Mouse (Mus musculus): Measurements from ENCODE around the gene Sap30bp. TPM values are rescaled to one million over a fixed set of nuclear protein-coding genes. Genes with fewer than 3 reads are reported as not detected.

The Sap30bp gene
- total RNA-seq, 2 experiments from 2014 or later: 9.2 to 10.1 TPM

Other genes with a start within 250 kb of the Sap30bp start
- gene Grb2, start 224.7 kb upstream of the Sap30bp start, total RNA-seq (2021): 10 to 100 TPM; 63.9 to 66.6 TPM
- 10 to 100 TPM; 85.1 to 88.2 TPM for gene Tmem94, start 167.8 kb upstream of the Sap30bp start, total RNA-seq (2021)
- gene Caskin2, start 119.6 kb upstream of the Sap30bp start, total RNA-seq (2021): 10 to 100 TPM; 13.1 to 18.2 TPM
- gene Tsen54, start 118.6 kb upstream of the Sap30bp start, total RNA-seq (2021): 1 to 10 TPM; 5.0 to 6.5 TPM
- 1 to 10 TPM; 6.3 to 8.1 TPM for gene Llgl2, start 109.2 kb upstream of the Sap30bp start, total RNA-seq (2021)
- gene Myo15b, start 74.9 kb upstream of the Sap30bp start, total RNA-seq (2021): not detected
- gene Smim5, start 33.3 kb upstream of the Sap30bp start, total RNA-seq (2021): 1 to 10 TPM in 1 of 2 experiments, under 1 TPM in 1; 0.38 to 1.1 TPM
- gene Smim6, start 21.3 kb upstream of the Sap30bp start, total RNA-seq (2021): not detected
- gene Recql5, start 195 bp downstream of the Sap30bp start, total RNA-seq (2021): 1 to 10 TPM; 6.5 to 7.2 TPM
- 1 to 10 TPM; 3.5 to 5.3 TPM for gene Itgb4, start 41.4 kb downstream of the Sap30bp start, total RNA-seq (2021)
- 1 to 10 TPM; 2.6 to 3.2 TPM for gene Galk1, start 79.4 kb downstream of the Sap30bp start, total RNA-seq (2021)
- gene H3f3b, start 94.7 kb downstream of the Sap30bp start, total RNA-seq (2021): 10 to 100 TPM; 49.1 to 71.3 TPM
- gene Unk, start 97.0 kb downstream of the Sap30bp start, total RNA-seq (2021): 1 to 10 TPM; 5.1 to 7.5 TPM
- gene Unc13d, start 144.7 kb downstream of the Sap30bp start, total RNA-seq (2021): under 1 TPM; 0.23 to 0.88 TPM
- 10 to 100 TPM; 91.4 to 92.8 TPM for gene Wbp2, start 153.7 kb downstream of the Sap30bp start, total RNA-seq (2021)
- gene Trim47, start 193.9 kb downstream of the Sap30bp start, total RNA-seq (2021): 1 to 10 TPM; 8.1 to 9.6 TPM
- gene Trim65, start 197.8 kb downstream of the Sap30bp start, total RNA-seq (2021): 1 to 10 TPM; 4.2 to 4.6 TPM
- gene Mrpl38, start 205.6 kb downstream of the Sap30bp start, total RNA-seq (2021): 10 to 100 TPM; 48.4 to 52.9 TPM
- gene Fbf1, start 234.9 kb downstream of the Sap30bp start, total RNA-seq (2021): 10 to 100 TPM in 1 of 2 experiments, 1 to 10 TPM in 1; 8.9 to 11.0 TPM

All from gastrocnemius, adult 18-20 months (tissue).